Mouse (Mus musculus) c-Kit-positive CD71-positive TER-119-positive erythroid progenitor cells, embryonic 14.5 days (primary cell): ENCODE measurements around the gene Ano1.
A peak's percentile ranks its signal among the peaks of the same experiment; 100 is the strongest.

Experiments
- DNase-seq: peaks from one replicate; pipeline ENCODE4 v3.0.0-alpha.2; 2013; ENCODE audit warnings: low spot score

Ano1 gene

DNA sequence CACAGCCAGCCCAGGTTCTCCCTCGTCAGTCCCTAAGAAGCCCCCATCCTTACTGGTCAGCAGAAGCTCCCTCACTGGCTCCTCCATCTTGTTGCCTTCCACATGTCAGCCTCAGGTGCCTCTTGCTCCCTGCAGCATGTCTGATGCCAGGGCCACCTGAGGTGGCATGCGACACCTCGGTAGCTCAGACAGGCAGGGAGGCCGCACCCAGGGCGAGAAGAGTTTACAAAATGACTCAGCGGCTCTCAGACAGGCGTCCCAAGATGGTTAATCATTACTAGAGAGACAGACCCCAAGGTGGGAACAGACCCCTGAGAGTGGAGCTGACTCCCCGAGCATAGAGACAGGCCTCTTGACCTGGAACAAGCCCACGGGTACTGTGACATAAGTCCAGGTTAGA, at the start of gene Ano1:
Gene Ano1, minus strand, starts transcription at position 142 of the 400 bp plus-strand sequence.
- no peak for DNase-seq

DNA sequence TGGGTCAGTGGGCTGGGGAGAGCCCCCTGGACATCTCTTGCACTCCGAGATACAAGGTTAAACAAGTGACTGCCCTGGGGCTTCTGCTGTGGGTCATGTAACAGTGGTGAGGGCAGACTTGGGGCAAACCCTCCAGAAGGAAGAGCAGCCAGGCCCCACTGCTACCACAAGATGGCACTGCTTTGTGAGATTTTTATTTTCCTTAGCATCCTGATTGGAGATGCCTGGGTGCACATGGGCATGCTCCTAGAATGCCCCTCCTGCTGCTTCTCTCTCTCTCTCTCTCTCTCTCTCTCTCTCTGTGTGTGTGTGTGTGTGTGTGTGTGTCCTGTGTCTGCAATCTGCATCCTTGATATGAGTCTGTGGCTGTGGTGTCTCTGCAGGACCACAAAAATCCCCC, 46.7 kb upstream of the Ano1 start:
- DNase-seq, result no peak

DNA sequence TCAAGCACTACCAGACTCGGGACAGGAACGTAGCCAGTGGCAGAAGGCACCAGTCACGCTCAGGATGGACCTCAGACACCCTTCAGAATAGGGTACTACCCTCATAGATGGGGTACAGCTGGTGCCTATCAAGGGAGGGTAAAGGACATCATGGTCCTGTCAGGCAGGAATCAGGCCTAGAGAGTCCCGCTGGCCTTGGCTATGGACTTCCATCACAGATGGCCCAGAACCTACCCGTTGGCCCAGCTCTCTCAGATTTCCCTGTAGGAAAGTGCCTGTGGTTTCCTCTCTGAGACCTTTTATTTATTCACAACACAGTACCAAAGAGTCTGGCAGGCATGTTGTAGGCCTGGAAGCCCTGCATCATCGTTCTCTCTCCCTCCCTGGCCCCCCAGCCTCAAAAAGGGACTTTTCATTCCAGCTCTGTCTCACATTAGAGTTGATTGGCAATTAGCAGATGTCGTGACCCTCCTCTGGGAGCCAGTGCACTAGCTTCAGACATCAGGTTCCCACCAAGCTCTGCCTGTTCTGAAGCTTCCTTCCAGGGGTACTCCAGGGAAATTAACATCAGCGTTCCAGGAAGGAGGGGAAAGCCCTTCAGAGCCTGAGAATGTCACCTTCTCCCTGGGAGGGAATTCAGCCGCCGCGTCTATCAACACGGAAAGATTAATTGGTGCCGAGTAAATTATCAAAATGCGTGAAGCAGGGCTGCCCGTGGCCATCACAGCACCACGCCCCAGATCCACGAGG, 45.4 kb upstream of the Ano1 start:
- no peak for DNase-seq

DNA sequence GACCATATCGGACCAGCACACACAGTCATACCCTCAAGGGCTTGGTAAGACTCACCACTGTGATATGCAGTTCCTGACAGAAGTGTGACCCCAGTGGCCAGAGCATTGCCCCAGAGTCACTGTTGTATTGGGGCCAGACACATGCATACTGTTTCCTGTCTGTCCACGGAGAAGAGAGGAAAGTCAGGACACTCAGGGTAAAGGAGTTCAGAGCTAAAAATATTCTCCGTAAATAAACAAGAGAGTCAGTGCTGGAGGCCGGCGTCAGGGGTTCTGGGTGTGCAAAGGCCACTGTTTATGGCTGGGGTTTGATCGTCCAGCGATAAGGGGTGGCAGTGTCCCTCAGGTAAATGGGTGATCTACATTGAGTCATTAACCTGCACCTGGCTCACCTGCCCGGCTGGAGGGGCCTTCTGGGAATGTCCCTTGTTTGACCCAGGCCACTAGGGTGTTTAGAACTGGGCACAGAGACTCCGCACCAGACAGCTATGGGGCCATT, 44.3 kb upstream of the Ano1 start:
- no peak for DNase-seq

DNA sequence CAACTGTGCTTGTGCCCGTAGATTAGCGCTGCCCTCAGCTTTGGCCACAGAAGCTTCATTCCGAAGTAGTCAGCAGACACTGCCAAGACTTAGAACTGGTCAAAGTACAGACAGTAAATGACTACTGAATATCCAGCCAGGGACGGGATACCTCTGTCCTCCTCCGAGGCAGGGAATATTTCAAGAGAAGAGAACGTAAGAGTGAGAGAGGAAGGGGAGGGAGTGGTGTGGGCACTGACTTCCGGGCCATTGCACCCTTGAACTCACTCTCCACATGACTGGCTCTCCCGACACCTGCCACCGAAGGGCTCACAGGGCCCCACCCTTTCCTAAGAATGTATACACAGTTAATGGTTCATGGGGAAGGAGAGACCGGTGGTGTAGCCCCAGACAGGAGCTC, 41.5 kb upstream of the Ano1 start:
- DNase-seq, result no peak

DNA sequence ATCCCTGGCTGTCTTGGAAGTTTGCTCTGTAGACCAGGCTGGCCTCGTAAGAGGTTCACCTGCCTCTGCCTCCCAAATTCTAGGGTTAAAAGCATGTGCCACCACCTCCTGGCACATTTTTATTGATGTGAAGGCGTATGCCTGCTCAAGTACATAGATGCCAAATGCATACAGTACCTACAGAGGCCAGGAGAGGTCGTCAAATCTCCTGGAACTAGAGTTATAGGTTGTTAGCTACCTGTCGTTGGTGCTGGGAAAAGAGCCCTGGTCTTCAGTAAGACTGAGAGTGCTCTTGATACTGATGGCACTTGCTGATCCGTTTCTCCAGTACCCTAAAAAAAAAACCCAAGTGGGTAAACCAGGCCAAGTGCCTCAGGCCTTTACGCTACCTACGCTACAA, 39.7 kb upstream of the Ano1 start:
- no peak for DNase-seq

DNA sequence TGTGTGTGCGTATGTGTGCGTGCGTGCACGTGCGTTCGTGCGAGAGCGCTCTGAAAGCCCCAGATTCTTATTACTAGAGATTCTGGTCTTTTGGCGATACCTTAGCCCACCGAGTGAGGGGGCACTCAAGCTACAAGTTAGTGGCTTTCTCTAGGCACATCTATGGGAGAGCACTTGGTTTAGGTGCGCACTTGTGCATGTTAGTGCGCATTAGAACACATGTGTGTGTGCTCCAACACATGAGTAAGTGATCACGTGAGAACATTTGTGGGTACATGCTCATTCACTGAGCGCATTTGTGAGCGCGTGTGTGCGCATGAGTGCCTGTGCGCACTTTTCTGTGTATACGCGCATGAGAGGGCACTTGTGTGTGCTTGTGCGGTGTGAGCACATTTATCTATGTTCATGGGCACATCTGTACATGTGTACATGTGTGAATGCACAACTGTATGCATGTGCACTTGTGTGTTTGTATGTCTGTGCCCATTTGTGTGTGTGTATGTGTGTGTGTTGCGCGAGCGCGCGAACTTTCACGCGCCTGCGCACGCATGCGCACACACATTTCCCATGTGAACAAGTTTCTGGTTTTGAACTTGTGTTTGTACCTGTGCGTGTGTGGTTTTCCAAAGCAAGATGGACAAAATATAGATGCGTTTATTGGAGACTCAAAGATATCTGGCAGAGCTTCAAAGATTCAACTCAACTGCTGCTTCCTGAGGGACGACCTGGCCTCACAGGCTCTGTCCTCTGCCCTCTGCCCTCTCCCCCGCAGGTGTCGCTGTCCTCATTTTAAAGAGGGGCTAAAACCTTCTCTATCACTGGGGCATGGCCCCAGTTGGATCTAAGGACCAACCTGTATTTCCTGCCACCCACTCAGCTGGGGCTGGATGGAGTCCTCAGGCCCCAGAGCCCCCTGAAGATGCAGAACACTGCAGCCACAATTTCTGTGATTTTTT, 38.1 kb upstream of the Ano1 start:
- DNase-seq, result peak; percentile 35

DNA sequence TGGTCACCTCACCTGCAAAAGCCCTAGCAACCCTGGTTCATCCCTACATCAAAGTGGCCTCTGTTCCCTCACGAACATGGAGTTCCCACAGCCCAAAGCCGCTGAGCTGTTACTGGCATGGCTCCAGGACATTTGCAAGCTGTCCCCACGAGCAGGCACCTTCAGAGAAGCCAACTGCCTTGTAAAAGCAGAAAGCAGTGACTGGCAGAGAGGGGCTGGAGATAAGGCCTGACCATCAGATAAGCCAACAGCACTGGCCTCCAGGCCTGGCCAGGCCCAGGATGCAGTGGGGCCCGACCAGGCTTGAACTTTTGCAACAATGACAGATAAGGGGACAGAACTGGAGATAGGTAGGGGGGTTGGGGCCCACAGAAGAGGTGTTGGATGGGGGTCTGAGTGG, 36.9 kb upstream of the Ano1 start:
- peak; percentile 74 for DNase-seq

DNA sequence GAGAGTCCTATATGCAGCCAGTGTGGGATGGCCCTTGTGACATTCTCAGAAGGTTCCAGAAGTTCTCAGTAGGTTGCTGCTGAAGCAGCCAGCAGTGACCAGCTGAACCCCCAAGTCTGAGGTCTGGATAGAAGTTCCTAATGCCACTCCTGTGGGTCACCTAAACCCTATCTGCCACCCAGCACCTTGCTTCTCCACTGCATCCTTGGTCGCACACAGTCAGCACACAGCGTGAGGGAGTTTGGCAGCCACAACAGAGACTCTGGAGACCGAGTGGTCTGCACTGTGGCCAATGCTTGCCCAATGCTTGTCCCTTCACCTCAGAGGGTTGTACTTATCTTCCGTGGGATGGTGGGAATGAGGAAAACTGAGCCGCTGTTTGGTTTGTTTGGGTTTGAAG, 35.7 kb upstream of the Ano1 start:
- DNase-seq, result peak; percentile 42

DNA sequence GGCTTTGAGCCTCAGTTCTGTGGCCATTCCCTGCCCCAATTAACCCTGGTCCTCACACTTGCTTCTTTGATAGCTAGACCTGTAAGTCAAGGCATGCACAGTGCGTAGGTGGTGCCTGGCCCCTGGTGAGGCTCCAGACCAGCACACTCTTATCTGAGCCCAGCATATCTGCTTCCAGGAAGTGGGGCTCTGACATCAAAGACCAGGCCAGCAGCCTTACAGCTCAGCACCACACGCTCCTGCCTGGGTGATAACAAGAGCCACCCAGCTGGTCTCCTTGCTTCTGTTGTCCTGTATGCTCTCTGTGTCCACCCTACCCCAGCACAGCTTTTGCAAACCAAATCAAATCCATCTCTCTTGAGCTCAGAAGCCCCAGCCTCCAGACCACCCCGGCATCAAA, 34.8 kb upstream of the Ano1 start:
- DNase-seq, result peak; percentile 93

DNA sequence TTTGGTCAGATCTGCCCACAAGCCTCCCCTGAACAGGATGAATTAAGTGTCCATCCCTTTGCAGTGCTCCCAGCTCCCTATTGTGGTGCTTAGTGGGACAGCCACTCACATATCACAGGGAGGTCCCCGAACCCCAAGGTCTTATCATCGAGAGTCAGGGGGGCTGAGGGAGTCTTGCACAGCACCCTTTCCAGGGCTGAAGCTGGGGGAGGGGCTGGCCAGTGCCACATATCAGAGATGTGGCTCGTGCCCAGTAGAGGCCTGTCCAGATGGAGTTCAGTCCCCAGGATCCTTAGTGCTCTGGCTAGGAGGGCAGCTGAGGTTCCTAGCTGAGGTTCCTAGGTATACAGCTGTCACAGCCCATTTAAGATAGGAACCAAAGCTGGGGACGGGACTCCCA, 32.4 kb upstream of the Ano1 start:
- peak; percentile 30 for DNase-seq

DNA sequence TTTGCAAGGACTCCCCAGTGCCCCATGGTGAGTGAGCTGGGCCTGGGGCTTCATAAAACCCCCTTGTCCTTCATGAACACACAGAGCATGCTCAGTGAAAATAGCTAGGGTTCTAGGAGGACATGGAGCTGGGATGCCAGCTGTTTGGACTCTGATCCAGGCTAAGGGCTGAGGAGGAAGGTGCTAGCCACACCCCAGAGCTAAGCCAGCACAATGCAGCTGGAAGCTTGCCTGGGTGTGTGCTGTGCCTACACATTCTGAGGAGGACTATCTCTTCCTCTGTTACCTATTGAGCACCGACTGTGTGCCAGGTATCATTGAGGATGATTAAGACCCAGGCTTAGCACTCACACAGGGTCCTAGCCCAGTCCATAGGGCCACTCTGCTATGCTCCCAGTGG, 30.6 kb upstream of the Ano1 start:
- DNase-seq, result no peak

DNA sequence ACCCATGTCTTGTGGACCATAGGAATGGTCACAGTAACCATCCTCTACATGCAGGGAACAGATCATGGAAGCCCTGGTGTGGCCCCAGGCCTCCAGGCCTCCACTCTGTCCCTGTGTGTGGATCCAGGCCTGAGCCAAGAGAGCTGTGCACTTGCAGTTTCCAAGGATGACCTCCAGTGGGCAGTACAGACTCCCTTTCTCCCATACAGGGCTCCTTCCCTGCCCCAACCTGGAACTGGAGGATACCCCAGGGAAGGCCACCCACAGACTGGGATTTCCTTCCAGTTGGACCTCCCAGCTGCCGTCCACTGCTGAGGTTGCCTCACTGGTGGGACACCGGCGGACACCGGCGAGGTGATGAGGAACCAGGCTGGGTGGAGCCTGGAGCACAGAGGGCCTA, 29.6 kb upstream of the Ano1 start:
- peak; percentile 60 for DNase-seq

DNA sequence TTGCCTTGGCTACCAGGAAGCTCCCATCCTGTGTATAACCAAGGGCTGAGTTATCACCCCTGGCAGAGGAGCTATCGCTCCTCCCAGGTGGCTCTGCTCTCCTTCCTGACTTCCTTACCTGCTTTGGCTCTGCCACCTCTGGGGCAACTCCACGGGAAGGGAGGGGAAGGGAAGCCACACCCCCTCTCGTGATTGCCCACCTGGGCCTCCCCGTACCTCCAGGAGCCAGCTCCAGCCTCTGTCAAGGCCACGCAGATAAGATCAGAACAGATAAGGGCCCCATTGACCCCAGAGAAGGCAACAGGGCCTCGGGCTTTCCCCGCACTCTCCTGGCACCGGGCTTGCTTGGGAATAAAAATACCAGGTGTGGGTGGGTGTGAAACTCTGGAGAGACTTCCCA, 28.4 kb upstream of the Ano1 start:
- no peak for DNase-seq

DNA sequence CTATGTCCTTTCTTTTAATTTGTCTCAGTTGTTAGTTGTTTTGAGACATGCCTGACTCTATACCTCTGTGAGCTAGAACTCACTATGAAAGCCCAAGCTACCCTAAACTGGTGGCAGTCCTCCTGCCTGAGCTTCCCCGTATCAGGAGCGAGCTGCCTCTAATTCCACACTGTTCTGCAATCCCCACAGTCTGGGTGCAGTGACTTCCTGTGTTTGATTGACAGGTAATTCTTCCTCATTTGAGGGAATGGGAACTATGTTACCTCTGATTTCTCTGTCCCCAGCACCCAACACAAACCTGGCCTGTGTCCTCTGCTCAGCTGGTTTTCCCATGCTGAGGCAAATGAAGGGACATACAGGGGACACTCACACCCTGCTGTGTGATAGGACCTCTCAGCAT, 27.9 kb upstream of the Ano1 start:
- no peak for DNase-seq

DNA sequence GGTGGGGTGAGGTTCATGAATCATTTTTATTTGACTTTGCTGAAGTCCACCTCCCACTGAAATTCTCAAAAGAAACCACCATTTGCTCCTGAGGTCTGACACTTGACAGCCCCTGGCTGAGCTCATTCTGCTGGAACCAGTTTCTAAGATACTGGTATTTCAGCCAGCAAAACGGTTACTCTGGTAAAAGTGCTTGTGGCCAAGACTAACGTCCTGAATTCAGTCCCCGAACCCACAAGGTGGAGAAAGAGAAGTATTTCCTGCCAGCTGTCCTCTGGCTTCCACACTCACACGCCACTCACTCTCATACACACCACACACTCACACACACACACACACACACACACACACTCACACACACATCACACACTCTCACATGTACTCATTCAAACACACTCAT, 26.0 kb upstream of the Ano1 start:
- DNase-seq, result no peak

DNA sequence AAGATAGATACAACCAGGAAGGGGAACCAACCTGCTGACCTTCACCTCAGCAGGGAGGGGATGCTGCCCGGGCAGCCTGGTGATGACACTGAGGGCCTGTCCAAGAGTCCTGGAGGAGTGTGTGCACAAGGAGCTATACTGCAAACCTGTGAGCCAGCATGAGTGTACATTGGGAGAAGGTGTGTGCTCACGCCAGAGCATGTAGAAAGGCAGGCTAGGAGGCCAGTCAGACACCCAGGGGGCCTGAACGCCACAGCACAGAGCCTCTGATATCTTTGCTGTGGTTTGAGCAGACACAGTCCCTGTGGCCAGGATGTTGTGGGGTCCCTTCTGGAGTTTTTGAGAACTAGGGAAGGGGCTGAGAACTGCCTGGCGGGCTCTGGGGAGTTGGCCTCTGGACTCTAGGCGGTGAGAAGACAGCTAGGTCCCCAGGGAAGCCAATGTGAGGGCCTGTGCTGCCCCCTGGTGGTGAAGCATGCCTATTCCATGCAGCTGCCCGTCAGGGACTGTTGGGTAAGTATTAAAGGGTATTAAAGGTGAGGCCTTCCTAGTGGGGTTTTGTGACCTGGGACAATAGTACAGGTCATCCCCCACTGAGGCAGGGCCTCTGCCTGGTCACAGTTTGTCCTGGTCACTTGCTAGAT, 24.2 kb upstream of the Ano1 start:
- DNase-seq, result peak; percentile 85

DNA sequence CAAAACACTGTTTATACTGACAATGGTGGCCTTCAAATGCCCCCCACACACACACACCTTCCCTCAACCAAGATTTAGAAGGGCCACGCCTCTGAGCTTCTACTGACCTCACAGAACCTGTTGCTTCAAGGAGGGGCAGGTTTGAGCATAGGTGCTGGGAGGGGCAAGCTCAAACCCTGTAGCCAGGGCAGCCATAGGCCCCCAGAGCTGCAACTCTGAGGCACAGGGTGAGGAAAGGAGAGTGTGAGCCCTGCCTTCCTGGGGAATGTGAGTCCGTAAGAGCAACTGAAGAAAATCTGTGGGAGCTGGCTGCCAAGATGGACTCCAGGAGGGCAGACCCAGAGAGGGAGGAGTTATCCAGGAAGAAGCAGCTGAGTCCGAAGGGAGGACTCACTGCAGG, 23.4 kb upstream of the Ano1 start:
- no peak for DNase-seq

DNA sequence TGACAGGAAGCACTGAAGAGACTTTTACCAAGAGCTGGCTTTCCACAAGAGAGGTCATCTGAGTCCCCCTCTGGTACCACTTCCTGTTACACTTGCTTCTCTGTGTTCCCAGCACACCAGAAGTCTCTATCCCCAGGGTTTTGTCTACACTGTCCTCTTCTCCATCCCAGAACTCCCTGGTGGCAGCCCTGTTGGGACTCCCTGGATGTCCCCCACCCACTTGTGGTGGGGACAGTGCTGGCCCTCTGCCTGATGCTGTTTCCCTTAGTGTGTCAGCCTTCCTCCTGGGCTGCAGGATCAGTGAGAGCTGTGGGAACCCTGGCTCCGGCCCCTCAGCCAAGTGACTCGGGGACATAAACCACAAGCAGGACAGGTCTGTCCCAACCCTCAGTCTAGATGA, 22.5 kb upstream of the Ano1 start:
- DNase-seq, result no peak

DNA sequence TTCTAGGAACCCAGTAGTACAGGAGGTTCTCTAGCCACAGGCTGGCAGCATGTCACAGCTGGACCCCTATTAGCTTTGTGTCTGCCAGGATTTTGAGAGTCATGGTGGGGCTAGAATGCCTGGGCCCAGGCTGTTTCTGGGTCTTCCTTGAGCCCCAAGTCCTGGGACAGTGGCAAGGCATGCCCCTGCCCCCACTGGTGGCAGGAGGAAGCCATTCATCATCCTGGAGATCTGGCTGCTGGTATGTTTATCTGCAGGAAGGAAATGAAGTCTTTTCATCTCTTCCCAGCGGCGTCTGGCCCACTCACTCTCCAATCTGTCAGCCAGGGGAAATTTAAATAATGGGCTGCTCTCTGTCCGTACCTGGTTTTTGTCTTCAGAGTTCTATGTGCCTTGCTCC, 18.3 kb upstream of the Ano1 start:
- DNase-seq, result no peak

DNA sequence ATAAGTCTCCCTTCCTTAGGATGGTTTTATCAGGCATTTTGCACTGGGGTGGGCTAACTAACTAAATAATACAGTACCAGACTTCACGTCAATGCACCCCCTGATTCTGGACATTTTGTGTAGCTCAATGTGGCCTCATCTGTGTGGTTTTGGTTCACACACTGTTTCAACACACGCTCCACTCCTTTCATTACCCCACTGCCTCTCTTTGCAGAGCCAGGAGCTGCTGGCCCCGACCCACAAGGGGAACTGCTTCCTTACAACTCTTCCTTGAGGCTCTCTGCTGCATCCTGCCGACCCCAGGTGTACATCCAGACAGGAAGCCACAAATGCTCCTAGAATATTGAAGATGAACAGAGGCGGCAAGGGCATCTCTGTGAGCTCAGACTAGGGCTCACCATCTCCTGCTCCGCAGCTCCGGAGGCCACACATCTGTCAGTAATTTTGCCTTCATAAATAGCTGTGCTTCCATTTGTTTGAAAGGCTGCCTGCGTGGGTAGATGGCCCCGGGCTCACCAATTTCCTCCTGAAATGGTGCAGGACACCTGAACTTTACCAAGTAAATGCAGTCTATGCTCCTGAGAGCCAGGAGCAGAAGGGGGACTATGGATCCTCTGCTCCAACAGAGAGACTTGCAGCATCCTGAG, 17.8 kb upstream of the Ano1 start:
- no peak for DNase-seq

DNA sequence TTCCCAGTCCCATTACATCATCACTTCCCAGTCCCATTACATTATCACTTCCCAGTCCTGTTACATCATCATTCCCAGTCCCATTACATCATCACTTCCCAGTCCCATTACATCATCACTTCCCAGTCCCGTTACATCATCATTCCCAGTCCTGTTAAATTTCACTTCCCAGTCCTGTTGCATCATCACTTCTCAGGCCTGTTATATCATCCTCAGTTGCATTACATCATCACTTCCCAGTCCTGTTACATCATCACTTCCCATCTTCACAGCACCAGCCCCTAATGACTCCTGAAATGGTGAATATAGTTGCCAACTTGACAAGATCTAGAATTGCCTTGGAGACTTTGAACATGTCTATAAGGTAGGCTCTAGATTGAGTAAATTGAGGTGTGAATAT, 17.1 kb upstream of the Ano1 start:
- no peak for DNase-seq
